Mouse (Mus musculus) heart, adult 2 months (tissue): ENCODE data around the gene Fam222b. TPM values are rescaled to one million over a fixed set of nuclear protein-coding genes. Genes with fewer than 3 reads are reported as not detected.
A peak's percentile ranks its signal among the peaks of the same experiment; 100 is the strongest.

Experiments used
- DNase-seq, 2 experiments: peaks; one replicate each; pipeline ENCODE4 v3.0.0; 2021
- H3K27ac ChIP-seq: fragments of 200-600 bp; 2 replicates; pipeline ENCODE4 v1.8.1; 2022
- H3K27me3 ChIP-seq: fragments of 200-500 bp; 2 replicates; pipeline ENCODE4 v1.6.1; 2012; ENCODE audit warnings: mild to moderate bottlenecking, low read length, inconsistent platforms, mixed read lengths; ENCODE audit not compliant: control insufficient read depth, insufficient read depth
- H3K36me3 ChIP-seq: fragments of 200-500 bp; 2 replicates; pipeline ENCODE4 v1.6.1; 2012; ENCODE audit warnings: low read length, inconsistent platforms; ENCODE audit not compliant: control insufficient read depth, insufficient read depth
- H3K4me1 ChIP-seq: fragments of 200-500 bp; 2 replicates; pipeline ENCODE4 v1.6.1; 2011; ENCODE audit warnings: low read length; ENCODE audit not compliant: control insufficient read depth, insufficient read depth
- H3K4me3 ChIP-seq: fragments of 200-600 bp; 2 replicates; pipeline ENCODE4 v1.8.1; 2022
- H3K79me2 ChIP-seq: fragments of 200-500 bp; replicated peaks from 2 replicates; pipeline ENCODE4 v1.6.1; 2012; ENCODE audit warnings: mild to moderate bottlenecking, inconsistent platforms, low read length, moderate library complexity, mixed read lengths; ENCODE audit not compliant: control insufficient read depth, insufficient read depth
- H3K9ac ChIP-seq: fragments of 200-500 bp; 2 replicates; pipeline ENCODE4 v1.6.1; 2012; ENCODE audit warnings: low read depth, mild to moderate bottlenecking, control low read depth, inconsistent platforms, low read length, mixed read lengths
- CTCF ChIP-seq: fragments of 200-600 bp; IDR thresholded peaks from 2 replicates; pipeline ENCODE4 v1.8.1; 2022; ENCODE audit warnings: antibody characterized with exemption, mild to moderate bottlenecking, moderate library complexity
- EP300 ChIP-seq: fragments of 200-500 bp; IDR thresholded peaks from 2 replicates; pipeline ENCODE4 v1.6.1; 2011; ENCODE audit warnings: low read depth, low read length, control low read depth; ENCODE audit not compliant: insufficient read depth
- POLR2A ChIP-seq: fragments of 200-500 bp; IDR thresholded peaks from 2 replicates; pipeline ENCODE4 v1.6.1; 2011; ENCODE audit warnings: mild to moderate bottlenecking, low read depth, low read length, control low read depth; ENCODE audit not compliant: insufficient read depth
- WGBS: fragments of 180-500 bp; shearing (Covaris S2); methylation state at CpG from one replicate; pipeline ENCODE4 v1.1.7; 2018; 5-methylcytosine and 5-hydroxymethylcytosine counted together
- intact Hi-C: fragments of 180-260 bp; cut with DNase I; formaldehyde crosslinking; loops from one replicate; pipeline ENCODE4 v1.15.1; 2025
- polyA plus RNA-seq: library from polyadenylated mRNA; depleted of rRNA; stranded (reverse); fragments of >200 nt; gene quantifications from 2 replicates; pipeline ENCODE4 v1.2.3, GENCODE M21; 2012
- total RNA-seq, 2 experiments: library from RNA; stranded (reverse); gene quantifications; 2 replicates each; pipeline ENCODE4 v1.2.3; 2021

Fam222b gene
- total and polyA plus RNA-seq, 3 experiments: 10.4 to 12.6 (median 11.4) TPM

GRCm38 (mm10) chr11:78164924-78165760 is 70.7 kb downstream of the Fam222b start, which contains the start of gene Traf4:
Gene Traf4 (minus strand): TSS chr11:78165589.
- Histone ChIP-seq H3K9ac (peak within 1 kb of the TSS; percentile 86), H3K4me1 (peaks cover 3% of the 10 kb centered on the region; the same call in 1 of the 2 replicates), H3K4me3 (peak within 1 kb of the TSS; percentile 95), H3K36me3 (no peaks in the 10 kb centered on the region), H3K27ac (peak within 1 kb of the TSS; percentile 84), H3K79me2 (no peaks in the 10 kb centered on the region), H3K27me3 (no peaks in the 10 kb centered on the region)
- WGBS: under 1% methylated on average over 76 of the region's 78 CpGs
- TF ChIP-seq EP300 (0 out of 2 replicates have a peak, but pooled peaks have one; percentile 46), POLR2A (no peak; the same call in 1 of the 2 replicates), CTCF (peak; percentile 51)
- DNase-seq: peak; percentile 91
- intact Hi-C loops: loop anchor here (2.0 to 5.0 kb wide), 2 partner anchors 84 to 558 kb away; partner anchors contain the start of genes Eral1 and Taok1

- intact Hi-C loops: loop anchor here (2.0 to 5.0 kb wide), 2 partner anchors 85 to 558 kb away; partner anchors contain the start of genes Eral1 and Taok1
These were observed 71.3 kb downstream of the Fam222b start for GRCm38 (mm10) chr11:78165761-78166109.

DNA sequence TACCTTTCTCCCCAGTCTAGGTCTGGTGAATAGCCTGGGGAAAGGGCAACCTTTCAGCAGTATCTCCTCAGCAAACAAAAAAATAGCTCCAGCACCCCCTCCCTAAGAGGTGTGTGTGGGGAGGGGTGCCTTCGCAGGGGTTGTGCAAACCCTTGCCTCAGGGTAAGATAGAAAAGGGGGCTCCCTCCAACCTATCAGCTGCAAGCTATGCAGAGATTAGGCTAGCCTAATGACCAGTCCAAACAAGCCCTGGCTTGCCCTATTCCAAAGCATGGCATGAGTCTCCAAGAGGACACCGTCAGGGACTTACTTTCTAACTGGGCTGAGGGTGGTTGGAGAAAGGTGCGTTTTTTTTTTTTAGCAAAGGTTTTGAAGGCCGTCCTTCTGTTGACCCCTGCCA is 71.7 kb downstream of the Fam222b start:
- H3K36me3 ChIP-seq: no peaks in the 10 kb centered on the region
- TF ChIP-seq EP300 (no peak), CTCF (no peak), POLR2A (no peak)
- WGBS: 82% methylated on average over 4 of the region's 4 CpGs
- no peaks in the 10 kb centered on the region for H3K79me2 ChIP-seq
- peak overlapping the region; percentile 53; the same call in 1 of the 2 replicates for H3K4me3 ChIP-seq
- H3K9ac ChIP-seq: no peak overlapping the region
- peaks cover 3% of the 10 kb centered on the region; the same call in 1 of the 2 replicates for H3K4me1 ChIP-seq
- DNase-seq: no peak
- H3K27ac ChIP-seq: peak overlapping the region; percentile 62
- H3K27me3 ChIP-seq: no peaks in the 10 kb centered on the region
- intact Hi-C loops: loop anchor here (5.0 kb wide), 1 partner anchor 559 kb away; the partner anchor contains the start of gene Taok1

More at GRCm38 (mm10) chr11:78165761-78166109, 71.3 kb downstream of the Fam222b start:
- H3K79me2 ChIP-seq: no peaks in the 10 kb centered on the region
- no peaks in the 10 kb centered on the region for H3K36me3 ChIP-seq
- no peak for TF ChIP-seq POLR2A
- no peak for TF ChIP-seq EP300
- TF ChIP-seq CTCF: no peak
- DNase-seq: no peak
- peak overlapping the region; percentile 68 for H3K9ac ChIP-seq
- peak overlapping the region; percentile 53 for H3K4me3 ChIP-seq
- H3K27me3 ChIP-seq: no peaks in the 10 kb centered on the region
- WGBS: 2% methylated on average over 16 of the region's 16 CpGs
- H3K27ac ChIP-seq: peak overlapping the region; percentile 62
- peaks cover 3% of the 10 kb centered on the region; the same call in 1 of the 2 replicates for H3K4me1 ChIP-seq

- 90% methylated on average over 6 of the region's 6 CpGs for WGBS
- Histone ChIP-seq H3K4me1 (peaks cover 3% of the 10 kb centered on the region; the same call in 1 of the 2 replicates), H3K4me3 (no peak overlapping the region), H3K27me3 (no peaks in the 10 kb centered on the region), H3K9ac (no peak overlapping the region), H3K27ac (no peak overlapping the region), H3K36me3 (no peaks in the 10 kb centered on the region), H3K79me2 (no peaks in the 10 kb centered on the region)
- intact Hi-C loops: loop anchor here (5.0 kb wide), 1 partner anchor 559 kb away; the partner anchor contains the start of gene Taok1
- TF ChIP-seq CTCF: no peak
- no peak for TF ChIP-seq POLR2A
- no peak for TF ChIP-seq EP300
- no peak for DNase-seq
These were observed 72.2 kb downstream of the Fam222b start for GRCm38 (mm10) chr11:78166640-78167039.

GRCm38 (mm10) chr11:78167257-78167959 is 72.9 kb downstream of the Fam222b start:
- Histone ChIP-seq H3K27ac (no peak overlapping the region), H3K4me1 (peaks cover 3% of the 10 kb centered on the region; the same call in 1 of the 2 replicates), H3K9ac (no peak overlapping the region), H3K4me3 (no peak overlapping the region), H3K27me3 (no peaks in the 10 kb centered on the region), H3K36me3 (no peaks in the 10 kb centered on the region), H3K79me2 (no peaks in the 10 kb centered on the region)
- 92% methylated on average over 14 of the region's 14 CpGs for WGBS
- DNase-seq: no peak
- intact Hi-C loops: loop anchor here (5.0 kb wide), 1 partner anchor 560 kb away; the partner anchor contains the start of gene Taok1
- no peak for TF ChIP-seq POLR2A
- no peak for TF ChIP-seq CTCF
- no peak for TF ChIP-seq EP300
